Mouse (Mus musculus) layer of hippocampus, postnatal 36 days (tissue): ENCODE results near the gene Prom1. TPM values are rescaled to one million over a fixed set of nuclear protein-coding genes. Genes with fewer than 3 reads are reported as not detected.

Experiments
- DNase-seq, 2 experiments: peaks; one replicate each; pipeline ENCODE4 v3.0.0; 2022
- total RNA-seq, 2 experiments: library from RNA; stranded (reverse); gene quantifications; 2 replicates each; pipeline ENCODE4 v1.2.3; 2021

Gene Prom1
- total RNA-seq, 2 experiments from 2014 or later, result 19.1 to 20.8 TPM

GRCm38 (mm10) chr5:43971156-43971555 lies 130.7 kb downstream of the Prom1 start:
- DNase-seq, result no peak

- DNase-seq, result no peak
These were observed 131.3 kb downstream of the Prom1 start for GRCm38 (mm10) chr5:43970532-43970931.

DNA sequence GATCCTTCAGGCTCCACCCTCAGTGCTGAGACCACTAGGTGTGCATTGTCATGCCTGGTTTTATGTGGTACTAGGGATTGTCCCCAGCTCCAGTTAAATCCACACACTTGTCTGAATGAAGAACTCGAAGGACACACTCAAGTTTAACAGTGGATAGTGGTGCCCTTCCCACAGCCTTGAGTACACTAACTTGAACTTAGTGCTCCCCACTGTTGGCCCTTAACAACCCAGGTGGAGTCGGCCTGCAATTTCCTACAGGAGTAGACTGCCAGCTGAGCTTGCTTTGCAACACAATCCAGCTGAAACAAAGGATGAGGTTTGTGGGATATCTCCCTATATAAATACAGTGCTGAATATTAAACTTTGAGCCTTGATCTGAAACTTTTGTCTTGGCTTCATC lies 133.2 kb downstream of the Prom1 start:
- no peak for DNase-seq

- DNase-seq, result no peak
These were observed 140.8 kb downstream of the Prom1 start for GRCm38 (mm10) chr5:43961056-43961455.

- no peak for DNase-seq
These were observed 141.9 kb downstream of the Prom1 start for GRCm38 (mm10) chr5:43959884-43960440.

DNA sequence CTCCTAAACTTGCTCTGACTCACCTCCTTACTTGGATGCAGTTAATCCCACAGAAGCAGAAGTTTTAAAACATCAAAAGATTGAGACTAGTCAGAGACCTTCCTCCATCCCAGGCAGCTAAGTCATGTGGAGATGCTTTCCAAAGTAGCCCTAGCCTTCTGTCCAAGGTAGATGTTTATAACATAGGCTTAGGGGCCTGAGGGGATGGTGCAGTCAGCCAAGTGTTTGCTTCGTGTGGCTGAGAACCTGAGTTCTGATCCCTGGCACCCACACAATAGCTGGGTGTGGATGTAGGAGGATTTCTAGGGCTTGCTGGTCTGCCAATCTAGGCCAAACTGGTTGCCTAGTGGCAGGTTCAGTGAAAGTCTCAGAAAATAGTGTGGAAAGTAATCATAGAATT lies 148.6 kb downstream of the Prom1 start:
- DNase-seq, result no peak

GRCm38 (mm10) chr5:43948748-43949275 lies 153.0 kb downstream of the Prom1 start:
- no peak for DNase-seq

DNA sequence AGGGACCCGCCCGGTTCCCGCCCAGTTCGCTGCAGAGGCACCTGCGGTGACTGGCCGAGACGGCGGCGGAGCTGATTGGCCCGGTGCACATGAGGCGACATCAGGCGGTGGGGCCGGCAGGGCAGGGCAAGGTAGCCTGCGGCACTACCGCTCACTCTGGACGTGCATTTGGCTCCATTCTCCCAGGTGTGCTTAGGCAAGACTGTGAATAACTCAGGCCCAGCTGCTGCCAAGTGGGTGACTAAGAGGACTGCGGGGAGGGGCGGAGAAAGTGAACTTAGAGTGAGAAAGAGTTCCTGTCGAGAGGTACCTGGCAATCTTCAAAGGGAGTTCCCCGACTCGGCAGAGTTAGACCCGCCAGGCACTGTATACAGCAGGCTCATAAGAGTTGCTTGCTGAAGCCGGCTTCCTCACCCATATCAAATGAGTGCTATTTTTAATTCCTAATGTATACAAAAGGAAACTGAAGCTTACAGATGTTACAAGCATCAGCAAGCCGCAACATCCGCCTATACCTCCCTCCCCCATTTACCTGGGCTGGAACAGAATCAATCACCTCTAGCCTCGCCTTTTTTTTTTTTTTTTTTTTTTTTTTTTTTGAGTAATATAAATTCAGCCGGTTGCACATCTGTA lies 153.6 kb downstream of the Prom1 start:
- DNase-seq, result peak in 1 of 2 experiments; percentile 2

- DNase-seq, result no peak
These were observed 154.4 kb downstream of the Prom1 start for GRCm38 (mm10) chr5:43947330-43947977.

Other genes starting within 250 kb of the Prom1 start
- gene Cd38, start 233.5 kb downstream of the Prom1 start, total RNA-seq, result 1 to 10 TPM; 6.9 to 7.5 TPM
- 10 to 100 TPM; 10.7 to 11.8 TPM for gene Gm7879, start 188.9 kb downstream of the Prom1 start, total RNA-seq
- under 1 TPM; 0.27 to 0.66 TPM for gene Fgfbp1, start 120.3 kb downstream of the Prom1 start, total RNA-seq
- 10 to 100 TPM; 48.1 to 49.2 TPM for gene Tapt1, start 124.6 kb upstream of the Prom1 start, total RNA-seq